Mouse (Mus musculus) right cerebral cortex, postnatal 25 days (tissue): ENCODE results near the gene Stx1a.

Experiments
- DNase-seq: peaks from one replicate; pipeline ENCODE4 v3.0.0; 2022

The Stx1a gene

DNA sequence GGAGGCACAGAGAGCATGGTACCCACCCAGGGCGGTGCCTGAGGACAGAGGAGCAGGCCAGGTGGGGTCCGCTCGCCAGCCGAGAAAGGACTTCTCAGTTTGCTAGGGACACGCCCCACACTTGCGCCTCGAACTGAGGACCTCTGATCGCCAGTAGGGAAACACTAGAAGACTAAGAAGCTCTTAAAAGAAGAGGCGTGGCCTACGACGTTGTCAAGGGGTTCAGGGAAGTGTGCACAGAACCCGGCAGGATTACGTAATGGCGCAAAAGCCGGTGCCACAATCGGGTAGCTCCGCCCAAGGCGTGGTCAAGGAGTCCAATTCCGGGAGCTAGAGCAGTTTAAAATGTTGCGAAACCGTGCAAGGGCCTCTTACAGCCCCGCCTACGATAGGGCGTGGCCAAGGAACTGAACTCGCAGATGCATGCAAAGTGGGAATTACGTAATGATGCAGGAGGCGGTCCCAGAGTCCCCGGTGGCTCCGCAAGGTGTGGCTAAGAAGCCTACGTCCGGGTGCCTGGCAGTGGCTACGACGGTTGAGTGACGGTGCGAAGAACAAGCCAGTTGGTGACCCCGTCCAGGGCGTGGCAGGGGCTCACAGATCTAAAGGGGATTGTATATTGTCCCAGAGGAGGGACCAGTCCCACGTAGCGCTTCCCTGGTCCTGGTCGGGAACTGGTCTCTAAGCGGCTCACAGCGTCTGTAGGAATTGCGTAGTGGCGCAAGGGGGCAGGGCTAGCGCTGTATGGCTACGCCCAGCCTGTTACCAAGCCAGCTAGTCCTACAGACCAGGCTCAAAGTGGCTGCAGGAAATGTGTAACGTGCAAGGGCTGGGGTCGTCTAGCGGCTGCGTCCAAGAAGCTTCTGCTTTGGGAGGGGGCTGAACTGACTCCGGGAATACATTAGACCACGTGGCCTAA is 14.4 kb upstream of the Stx1a start, which contains the start of gene Abhd11:
TSS of gene Abhd11 (plus strand) at position 482 of the 919 bp plus-strand sequence.
- peak; percentile 94 for DNase-seq

- DNase-seq = peak; percentile 90
Measured at GRCm38 (mm10) chr5:135009590-135010319, 13.5 kb upstream of the Stx1a start.

DNA sequence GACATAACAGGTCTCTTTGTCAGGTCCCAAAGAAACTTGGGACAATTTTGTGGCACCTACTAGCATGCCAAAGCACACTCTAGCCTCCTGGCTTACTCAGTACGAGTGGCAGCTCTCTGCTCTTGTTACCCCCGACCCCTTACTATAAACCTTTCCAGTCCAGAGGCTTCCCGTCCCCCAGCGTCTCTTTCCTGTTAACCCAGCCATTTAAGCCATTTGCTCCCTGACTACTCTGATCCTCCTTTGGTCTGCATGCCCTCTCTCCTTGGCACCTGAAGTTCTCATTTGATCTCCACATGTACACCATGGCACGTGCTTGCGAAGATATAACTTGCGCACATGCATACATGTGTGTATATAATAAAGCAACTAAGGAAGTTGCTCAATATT is 13.0 kb upstream of the Stx1a start:
- DNase-seq = no peak

- DNase-seq = no peak
Measured at GRCm38 (mm10) chr5:135010841-135011743, 12.2 kb upstream of the Stx1a start.

DNA sequence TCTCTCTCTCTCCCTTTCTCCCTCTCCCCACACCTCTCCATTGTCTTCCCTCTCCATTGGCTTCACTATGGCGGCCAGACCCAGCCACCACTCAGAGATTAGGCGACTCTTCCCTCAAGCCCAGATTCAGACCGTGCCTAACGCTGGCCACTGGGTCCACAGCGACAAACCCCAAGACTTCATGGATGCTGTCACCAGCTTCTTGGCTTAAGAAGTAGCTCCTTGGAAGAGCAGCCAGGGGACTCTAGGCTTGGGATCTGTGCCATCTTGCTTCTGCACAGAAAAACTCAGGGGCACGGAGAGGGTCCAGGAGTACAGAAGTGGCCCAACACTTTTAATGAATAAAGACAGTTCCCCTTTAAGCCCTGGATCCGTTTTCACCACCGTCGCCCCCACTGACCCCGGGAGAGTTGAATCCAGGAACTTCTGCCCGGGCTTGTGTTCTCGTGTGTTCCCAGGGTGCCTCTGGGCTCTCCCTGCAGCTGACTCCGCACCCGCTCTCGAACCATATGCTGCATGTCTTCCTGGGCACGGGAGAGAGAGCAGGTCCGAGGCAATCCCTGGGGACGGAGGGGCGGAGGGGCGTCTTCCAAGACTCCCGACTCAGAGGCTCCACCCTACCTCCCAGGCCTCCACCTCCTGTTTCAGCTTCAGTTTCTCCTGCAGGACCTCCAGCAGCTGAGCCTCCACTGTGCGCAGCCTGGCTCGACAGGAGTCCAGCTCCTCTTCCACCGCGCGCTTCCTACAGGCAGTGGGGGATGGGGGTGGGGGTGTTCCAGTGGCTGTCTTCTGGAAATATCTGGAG is 11.3 kb upstream of the Stx1a start:
- no peak for DNase-seq

GRCm38 (mm10) chr5:135012671-135013441 is 10.4 kb upstream of the Stx1a start:
- peak; percentile 66 for DNase-seq

DNA sequence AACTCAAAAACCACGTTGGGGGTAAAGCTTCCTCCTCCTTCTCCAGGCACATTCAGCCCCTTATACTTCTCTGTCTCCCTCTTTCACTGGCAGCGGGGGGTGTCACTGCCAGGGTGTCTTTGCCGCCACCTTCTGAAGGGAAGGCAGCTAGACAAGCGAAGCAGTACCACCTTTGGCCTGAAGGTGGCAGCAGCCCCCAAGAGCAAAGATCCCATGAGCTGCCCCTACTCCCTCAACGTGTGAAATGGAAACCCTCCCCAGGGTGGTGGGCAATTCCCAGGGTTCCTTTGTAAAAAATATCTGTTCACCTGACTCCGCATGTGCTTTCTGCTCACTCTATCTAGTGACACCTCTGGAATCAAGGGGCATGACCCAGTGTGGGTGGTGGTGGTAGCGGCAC is 7.8 kb upstream of the Stx1a start:
- DNase-seq = peak; percentile 86

GRCm38 (mm10) chr5:135016224-135016759 is 7.0 kb upstream of the Stx1a start:
- no peak for DNase-seq

DNA sequence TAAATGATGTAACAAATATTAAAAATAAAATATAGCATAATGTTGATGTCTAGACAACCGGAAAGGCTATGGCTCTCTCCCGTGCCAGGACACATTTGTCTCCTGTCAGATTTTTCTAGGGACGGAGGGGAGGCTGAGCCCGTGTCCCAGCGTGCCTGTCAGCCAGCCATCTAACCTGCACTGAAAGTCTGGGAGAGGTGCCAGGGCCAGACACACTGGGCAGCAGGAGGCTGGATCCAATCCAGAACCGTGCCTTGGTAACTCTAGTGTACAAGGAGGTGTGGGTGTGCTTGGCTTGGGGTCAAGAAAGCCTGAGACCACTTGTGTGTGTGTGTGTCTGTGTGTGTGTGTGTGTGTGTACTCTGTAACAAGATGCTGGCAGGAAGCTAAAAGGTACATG is 1.5 kb upstream of the Stx1a start:
- DNase-seq = no peak

DNA sequence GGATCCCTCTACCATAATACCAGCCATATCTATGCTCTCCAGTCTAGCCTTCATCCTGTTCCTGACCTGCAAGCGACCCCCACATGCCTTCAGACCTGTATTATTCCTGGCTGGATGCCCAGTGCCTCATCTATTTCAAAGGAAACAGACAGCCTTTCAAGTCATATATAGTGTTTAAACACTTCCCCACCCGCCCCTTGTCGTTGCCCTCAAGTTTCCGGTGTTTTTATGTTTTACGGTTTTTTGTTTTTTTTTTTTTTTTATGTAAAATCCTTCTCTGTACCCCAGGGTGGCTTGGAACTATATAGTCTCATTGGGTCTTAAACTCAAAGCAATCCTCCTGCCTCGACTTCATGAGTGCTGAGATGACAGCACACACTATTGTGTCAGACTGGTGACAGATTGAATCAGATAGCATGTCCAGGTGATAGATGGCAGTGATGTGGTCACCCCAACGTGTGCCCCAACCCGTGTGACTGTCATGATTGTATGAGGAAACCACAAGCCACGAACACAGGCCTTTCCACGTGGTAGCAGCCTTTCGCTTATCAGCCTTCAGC is 1.5 kb downstream of the Stx1a start:
- DNase-seq = no peak

DNA sequence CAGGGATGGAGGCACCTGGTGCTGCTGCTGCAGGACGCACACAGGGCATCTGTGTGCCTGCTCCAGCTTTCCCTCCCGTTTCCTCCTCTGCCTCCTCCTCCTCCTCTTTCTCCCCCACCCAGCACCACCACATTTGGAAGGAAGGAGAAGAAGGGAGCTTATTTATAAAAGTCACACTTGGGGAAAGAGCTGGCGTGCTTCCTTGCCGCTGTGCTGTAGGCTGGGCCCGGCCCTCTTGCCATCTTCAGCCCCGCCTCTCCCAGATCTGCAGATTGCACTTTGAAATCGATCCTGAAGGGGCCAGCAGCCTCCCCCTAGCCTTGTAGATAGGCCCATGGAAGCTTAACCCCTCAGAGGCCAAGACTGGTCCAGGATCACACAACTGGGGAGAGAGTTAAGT is 2.6 kb downstream of the Stx1a start:
- DNase-seq = peak; percentile 71

DNA sequence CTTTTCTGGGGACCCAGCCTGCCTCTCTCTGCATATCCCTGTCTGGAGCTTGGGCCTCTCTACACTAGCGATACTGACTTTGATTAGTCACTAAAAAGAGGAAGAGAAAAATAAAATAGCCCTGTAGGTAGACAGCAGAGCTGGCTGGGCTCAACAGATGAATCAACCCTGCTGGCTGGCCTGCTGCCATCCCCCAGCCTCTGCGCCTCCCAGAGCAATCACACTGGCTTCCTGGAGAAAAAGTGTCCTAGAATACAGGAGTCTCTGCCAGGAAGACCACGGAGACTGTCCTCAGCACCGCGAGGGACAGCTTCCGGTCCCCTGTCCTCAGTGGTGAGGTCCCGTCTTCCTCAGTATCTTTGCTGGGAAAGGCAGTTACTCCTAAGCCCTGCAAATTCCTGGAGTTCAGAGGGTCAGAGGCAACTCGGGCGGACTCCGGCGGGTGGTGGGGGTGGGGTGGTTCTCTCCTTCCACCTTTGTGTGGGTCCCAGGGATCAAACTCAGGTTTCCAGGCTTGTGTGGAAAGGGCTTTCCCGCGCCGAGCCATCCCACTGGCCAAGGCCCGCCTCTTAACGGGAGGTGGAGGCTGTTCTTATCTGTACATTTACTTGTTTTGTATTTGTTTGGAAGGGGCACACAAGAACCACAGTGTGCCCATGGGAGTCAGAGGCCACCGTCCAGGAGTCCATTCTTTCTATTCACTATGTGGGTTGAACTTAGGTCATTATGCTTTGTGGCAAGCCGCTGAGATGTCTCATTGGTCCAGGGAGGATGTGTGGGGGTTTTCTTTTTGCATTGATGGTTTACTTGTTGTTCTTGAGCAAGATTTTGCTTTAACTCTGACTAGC is 5.9 kb downstream of the Stx1a start:
- DNase-seq = peak; percentile 78

DNA sequence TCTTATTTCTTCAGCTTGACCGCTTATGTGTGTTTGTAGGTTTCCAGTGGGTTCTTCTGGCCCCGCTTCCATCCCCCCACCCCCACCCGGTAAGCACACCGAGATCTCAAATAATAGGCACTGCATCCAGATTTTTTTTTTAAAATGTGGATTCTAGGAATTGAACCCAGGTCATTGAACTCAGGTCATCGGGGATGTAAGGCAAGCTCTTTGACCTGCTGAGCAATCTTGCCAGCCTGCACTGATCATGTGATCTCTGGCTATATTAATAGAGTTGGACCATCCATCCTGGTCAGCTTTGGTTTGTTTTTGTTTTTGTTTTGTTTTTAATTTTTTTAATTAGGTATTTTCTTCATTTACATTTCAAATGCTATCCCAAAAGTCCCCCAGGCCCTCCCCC is 9.3 kb downstream of the Stx1a start:
- DNase-seq = no peak

GRCm38 (mm10) chr5:135034593-135034992 is 11.3 kb downstream of the Stx1a start:
- no peak for DNase-seq

GRCm38 (mm10) chr5:135035608-135036359 is 12.5 kb downstream of the Stx1a start:
- DNase-seq = peak; percentile 64

DNA sequence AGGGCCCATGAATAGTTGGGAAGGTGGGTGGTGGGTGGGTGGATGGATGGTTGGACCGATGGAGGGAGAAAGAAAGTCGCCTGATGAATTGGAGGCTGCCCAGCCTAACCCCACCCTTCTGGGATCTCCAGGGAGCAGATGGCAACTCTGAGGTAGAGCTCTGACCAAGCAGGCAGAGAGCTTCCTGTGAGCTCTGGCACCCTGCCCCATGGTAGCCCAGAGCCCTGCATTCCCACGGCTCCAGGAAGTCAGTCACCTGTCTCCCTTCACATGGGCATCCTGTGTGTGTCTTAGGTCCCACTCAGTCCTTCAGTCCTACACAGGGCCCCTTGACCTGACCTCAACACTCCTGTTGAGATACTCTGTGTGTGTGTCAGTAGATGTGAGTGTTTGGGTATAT is 14.7 kb downstream of the Stx1a start:
- no peak for DNase-seq

DNA sequence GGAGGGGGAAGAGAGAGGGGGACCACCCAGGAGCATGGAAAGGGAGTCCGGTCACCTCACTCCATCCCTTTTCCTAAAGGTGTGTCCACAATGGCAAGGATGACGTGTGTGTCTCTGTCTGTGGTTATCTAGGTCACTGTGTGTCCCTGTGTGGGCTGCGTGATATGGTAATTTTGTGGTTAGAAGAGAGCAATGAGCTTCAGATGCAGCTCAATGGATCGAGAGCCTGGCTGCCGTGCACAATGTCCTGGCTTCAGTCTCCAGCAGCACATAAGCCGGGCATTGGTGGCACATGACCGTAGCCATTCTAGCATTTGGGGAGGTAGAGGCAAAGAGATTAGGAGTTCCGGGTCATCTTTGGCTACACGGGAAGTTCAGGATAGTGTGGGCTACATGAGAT is 16.3 kb downstream of the Stx1a start:
- DNase-seq = no peak

- peak; percentile 65 for DNase-seq
Measured at GRCm38 (mm10) chr5:135040059-135040458, 16.8 kb downstream of the Stx1a start.

- peak; percentile 55 for DNase-seq
Measured at GRCm38 (mm10) chr5:135040777-135041176, 17.5 kb downstream of the Stx1a start.
